Mouse (Mus musculus): ENCODE measurements around the gene Tulp4. TPM values are rescaled to one million over a fixed set of nuclear protein-coding genes. Genes with fewer than 3 reads are reported as not detected.
A peak's percentile ranks its signal among the peaks of the same experiment; 100 is the strongest.
"Not testable (repeated sequence)": the region's sequence is repeated elsewhere in the genome, so short reads cannot be mapped to it uniquely, and the experiment has no call there.

The Tulp4 gene
- polyA plus RNA-seq, 1 experiment from 2014 or later = 70.9 TPM

DNA sequence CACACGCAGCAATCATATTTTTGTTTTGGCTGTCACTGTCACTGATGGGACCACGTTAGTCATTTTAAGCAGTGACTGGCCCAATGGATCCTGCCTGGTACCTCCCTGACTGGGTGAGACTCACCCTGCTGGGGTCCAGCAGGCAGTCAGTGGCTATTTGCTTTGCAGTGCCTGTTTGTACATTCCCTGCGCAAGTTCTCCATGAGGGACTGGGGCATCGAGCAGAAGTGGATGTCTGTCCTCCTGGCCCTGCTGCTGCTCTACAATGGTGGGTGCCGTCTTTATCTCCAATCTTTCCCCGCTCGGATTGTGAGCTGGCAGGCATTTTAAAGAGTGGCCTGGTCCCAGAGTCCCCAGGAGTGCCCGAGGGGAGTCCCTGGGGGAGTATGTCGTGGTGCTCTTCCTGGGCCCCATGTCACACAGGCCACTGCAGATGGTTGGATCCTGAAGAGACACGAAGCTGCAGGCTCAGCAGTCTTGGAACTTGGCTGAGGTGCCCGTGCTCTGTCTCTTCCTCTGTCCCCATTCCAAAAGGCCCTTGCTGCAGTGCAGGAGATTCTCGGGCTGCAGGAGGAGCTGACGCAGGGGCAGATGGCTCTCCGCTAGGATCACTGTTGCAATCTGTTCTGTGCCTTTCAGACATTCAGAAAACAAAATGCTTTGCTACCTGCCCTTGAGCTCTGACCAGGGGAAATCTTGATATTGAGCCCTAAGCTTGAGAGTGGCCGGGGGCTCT is 191.0 kb downstream of the Tulp4 start:
- H3K36me3 ChIP-seq; H3K4me3 ChIP-seq (replicated peaks); H3K4me2 ChIP-seq (replicated peaks); H3K4me1 ChIP-seq (replicated peaks); ATAC-seq; H3K27me3 ChIP-seq (replicated peaks); H3K9me3 ChIP-seq; H3K9ac ChIP-seq; H3K27ac ChIP-seq: not testable (repeated sequence)
- whole genome bisulfite sequencing = 93% methylated on average over 9 of the region's 15 CpGs

DNA sequence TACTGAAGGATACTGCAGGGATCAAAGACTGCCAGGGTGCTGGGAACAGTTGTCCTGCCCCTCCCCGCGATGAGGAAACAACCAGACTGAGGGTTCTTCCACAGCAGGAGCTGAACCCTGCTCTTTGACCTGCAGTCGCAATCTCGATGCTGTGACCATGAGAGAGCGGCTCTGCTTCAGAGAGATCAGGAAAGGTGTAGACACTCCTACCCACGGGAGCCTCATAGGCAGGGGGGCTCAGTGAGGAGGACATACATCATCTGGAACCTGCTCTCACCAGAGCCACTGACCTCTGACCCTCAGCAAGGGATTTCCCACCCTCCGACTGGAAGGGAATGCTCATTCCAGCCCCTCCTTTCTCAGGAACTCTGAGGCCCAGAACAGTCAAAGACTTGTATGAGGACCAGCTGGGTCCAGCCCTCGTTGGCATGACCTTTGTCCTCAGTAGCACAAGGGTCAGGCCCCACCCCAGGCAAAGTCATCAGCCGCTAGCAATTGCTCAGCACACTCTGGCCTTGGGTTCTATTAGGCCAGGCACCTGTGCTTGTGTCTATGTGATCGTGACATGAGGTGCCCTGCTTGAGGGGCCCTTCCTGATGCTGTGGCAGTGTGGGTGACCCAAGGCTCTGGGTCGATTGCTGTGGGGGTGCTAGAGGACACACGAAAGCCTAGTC is 194.1 kb downstream of the Tulp4 start:
- not testable (repeated sequence) for H3K4me3 ChIP-seq (replicated peaks); H3K4me1 ChIP-seq (replicated peaks); H3K27me3 ChIP-seq (replicated peaks); H3K36me3 ChIP-seq; H3K4me2 ChIP-seq (replicated peaks); H3K27ac ChIP-seq; H3K9ac ChIP-seq; H3K9me3 ChIP-seq
- ATAC-seq = peak; percentile 93
- 56% methylated on average over 6 of the region's 12 CpGs for WGBS

Other genes starting within 250 kb of the Tulp4 start
- 4.8 and 4.9 TPM in 2 replicates for gene Synj2, start 165.2 kb upstream of the Tulp4 start, polyA plus RNA-seq (2015; fragmentation: Nextera tagmentation; extraction: Ambion mirVana)
- 4.8 and 5.3 TPM in 2 replicates for gene Serac1, start 26.7 kb upstream of the Tulp4 start, polyA plus RNA-seq (2015; fragmentation: Nextera tagmentation; extraction: Ambion mirVana)
- gene Gtf2h5, start 26.7 kb upstream of the Tulp4 start, polyA plus RNA-seq (2015; fragmentation: Nextera tagmentation; extraction: Ambion mirVana) = 155 and 165 TPM in 2 replicates
- gene Tmem181a, start 150.4 kb downstream of the Tulp4 start, polyA plus RNA-seq (2015; fragmentation: Nextera tagmentation; extraction: Ambion mirVana) = 19.5 and 19.7 TPM in 2 replicates
- 15.6 and 16.5 TPM in 2 replicates for gene Dynlt1a, start 211.1 kb downstream of the Tulp4 start, polyA plus RNA-seq (2015; fragmentation: Nextera tagmentation; extraction: Ambion mirVana)